Mouse (Mus musculus): Measurements from ENCODE around the gene Hnrnpll.

The Hnrnpll gene

GRCm38 (mm10) chr17:80061783-80062619 is at the start of gene Hnrnpll:
Gene Hnrnpll (minus strand): TSS chr17:80062334.
- peak; percentile 99 for DNase-seq (ENCODE audit: low spot score in 2 of 2)

DNA sequence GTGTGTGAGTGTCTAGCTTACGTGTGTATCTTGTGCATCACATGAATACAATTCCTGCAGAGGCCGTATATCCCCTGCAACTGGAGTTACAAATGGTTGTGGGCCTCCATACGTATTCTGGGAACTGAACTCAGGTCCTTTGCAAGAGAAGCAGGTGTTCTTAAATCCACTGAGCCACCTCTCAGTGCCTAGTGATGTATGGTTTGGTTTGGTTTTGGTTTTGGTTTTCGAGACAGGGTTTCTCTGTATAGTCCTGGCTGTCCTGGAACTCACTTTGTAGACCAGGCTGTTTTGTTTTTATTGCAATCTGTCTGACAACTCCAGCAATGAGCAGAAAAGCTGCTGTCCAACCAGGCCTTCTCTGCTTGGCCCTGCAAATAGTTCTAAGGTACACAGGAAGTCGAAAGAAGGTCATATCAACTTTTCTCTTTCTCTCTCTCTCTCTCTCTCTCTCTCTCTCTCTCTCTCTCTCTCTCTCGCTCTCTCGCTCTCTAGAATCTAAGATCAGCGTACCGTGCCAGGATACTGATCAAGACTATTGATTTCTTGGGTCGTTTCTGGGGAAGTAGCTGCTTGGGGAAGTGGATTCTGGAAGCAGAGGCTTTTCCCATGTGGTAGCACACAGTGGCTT is 43.3 kb upstream of the Hnrnpll start:
- DNase-seq (ENCODE audit: low spot score in 2 of 2): no peak

GRCm38 (mm10) chr17:80099823-80100222 is 37.7 kb upstream of the Hnrnpll start:
- peak in 1 of 2 experiments; percentile 17 for DNase-seq (ENCODE audit: low spot score in 2 of 2)

GRCm38 (mm10) chr17:80097221-80097620 is 35.1 kb upstream of the Hnrnpll start:
- DNase-seq (ENCODE audit: low spot score in 2 of 2): no peak

DNA sequence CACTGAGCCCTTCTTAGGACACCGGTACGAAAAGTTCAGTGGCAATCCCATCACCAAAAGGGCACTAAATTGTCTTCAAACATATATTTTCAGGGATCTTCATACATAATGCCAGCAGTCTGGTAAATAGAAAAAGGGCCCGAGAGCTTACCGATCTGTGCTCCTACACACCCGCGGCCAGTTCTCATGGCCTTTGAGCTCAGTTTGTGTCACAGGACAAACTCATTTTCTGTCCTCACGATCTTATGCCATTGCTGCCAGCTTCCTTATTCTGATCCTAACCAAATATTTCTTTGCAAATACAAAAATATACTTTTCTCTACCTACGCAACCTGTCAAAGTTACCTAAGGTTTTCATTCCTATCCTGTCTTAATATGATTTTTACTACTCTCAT is 34.6 kb upstream of the Hnrnpll start:
- DNase-seq (ENCODE audit: low spot score in 2 of 2): no peak

- peak; percentile 38 to 55 for DNase-seq (ENCODE audit: low spot score in 2 of 2)
Measured at GRCm38 (mm10) chr17:80096043-80096719, 34.0 kb upstream of the Hnrnpll start.

DNA sequence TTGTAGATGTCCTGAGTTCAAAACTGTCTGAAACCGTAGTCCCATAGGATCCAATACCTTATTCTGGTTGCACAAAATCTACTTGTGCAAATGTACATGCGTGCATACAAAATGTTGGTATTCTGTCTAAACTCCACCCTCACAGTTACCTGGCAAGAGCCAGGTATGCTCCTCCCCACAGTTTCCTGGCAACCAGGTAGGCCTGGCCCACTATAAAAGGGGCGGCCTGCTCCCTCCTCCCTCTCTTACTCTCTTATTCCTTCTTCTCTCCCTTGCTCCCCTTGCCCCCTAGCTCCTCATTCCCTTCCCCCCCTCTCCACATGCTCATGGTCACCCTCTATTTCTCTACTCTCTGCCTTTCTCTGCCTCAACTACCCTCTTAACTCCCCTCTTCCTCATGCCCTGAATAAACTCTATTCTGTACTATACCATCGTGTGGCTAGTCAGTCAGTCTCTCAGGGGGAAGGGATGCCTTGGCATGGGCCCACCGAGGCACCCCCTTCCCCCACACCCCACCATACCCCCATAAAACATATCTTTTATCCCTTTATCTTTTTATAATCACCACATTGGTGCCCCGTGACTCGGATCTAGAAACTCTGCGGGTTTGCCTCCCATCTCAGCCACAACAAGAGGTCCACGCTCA is 33.2 kb upstream of the Hnrnpll start:
- DNase-seq (ENCODE audit: low spot score in 2 of 2): no peak

GRCm38 (mm10) chr17:80091879-80092549 is 29.9 kb upstream of the Hnrnpll start:
- DNase-seq (ENCODE audit: low spot score in 2 of 2): no peak

DNA sequence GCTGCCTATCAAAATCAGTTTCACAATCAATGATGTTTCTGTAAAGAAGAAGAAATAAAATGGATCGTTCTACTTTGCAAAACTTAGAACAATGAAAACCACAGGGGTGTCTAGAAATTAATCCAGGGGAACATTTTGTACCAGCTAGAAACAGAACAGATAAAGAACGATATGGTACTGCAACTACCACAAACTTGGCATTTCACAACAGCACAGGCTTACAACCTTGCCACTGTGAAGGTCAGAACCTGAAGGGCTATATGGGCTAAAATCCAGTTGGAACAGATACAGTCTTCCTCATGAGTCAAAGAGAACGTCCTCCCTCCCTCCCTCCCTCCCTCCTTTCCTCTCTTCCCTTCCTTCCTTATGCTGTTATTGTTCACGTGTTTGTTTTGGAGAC is 28.4 kb upstream of the Hnrnpll start:
- no peak for DNase-seq (ENCODE audit: low spot score in 2 of 2)

DNA sequence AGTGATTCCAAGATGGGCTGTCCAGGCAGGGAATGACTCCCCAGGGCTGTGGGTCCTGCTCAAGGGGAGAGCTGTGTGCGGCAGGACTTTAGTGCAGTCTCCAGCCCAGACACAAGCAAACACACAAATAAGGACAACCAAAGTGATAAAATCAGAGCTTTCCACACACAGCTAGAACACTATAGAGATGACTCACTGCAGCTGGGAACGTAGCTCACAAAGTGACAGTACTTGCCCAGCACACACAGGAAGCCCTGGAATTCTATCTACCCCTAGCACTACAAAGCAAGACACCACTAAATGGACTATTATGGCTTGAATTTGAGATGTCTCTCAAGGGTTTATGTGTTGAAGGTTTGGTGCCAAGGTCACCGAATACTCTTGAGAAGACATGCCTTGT is 26.0 kb upstream of the Hnrnpll start:
- DNase-seq (ENCODE audit: low spot score in 2 of 2): no peak

DNA sequence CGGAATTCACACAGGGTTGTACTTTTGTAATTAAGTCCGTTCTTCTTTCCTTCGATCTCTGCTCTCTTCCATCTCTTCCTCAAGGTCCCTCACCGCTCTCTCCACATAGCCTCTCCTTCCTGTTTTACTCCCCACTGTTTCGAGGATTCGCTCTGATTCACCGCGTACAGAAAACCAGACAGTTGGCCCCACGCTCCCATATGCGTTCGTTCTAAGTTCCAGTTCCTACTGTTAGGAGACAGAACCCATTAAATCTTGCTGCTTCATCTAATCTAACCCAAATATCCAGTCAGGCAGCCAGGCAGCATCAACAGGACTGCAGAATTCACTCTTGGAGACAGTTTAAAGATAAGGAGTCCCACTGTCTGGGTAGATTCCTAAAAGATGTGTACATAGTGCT is 24.5 kb upstream of the Hnrnpll start:
- no peak for DNase-seq (ENCODE audit: low spot score in 2 of 2)

DNA sequence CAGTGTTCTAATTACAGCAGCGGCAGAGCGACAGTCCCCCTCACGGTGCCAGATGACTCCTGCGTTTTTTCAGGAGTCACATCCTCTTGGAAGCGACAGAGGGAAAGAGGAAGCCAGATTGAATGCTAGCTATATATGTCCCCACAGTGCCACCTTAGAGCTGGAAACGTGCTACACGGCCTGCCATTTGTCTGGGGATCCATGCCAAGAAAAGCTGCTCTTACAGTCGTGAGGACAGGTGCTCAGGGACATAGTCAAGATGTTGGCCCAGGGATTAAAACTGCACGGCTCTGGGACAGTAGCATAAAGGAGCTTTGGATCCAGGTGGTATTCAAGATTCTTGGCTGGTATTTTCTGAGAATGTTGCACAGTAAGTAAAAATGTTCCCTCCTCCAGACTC is 22.3 kb upstream of the Hnrnpll start:
- DNase-seq (ENCODE audit: low spot score in 2 of 2): peak; percentile 63 to 73

GRCm38 (mm10) chr17:80083223-80083622 is 21.1 kb upstream of the Hnrnpll start:
- DNase-seq (ENCODE audit: low spot score in 2 of 2): no peak

DNA sequence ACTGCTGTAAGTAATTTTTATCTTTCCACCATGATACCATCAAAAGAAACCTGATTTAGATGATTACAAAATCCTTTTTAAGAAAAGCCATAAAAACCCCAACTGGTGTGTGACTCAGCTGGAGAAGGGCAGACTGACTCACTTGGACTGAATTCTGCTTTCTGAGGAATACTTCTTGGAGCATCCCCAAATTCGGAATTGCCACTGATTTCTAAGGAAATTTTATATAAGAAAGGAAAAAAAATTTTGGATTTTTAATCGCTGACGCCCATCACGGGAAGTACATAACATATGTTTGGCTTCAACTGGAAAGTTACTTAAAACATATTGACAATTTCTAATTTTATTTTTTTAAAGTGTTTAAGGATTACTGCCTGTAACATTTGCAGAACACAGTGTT is 16.6 kb upstream of the Hnrnpll start:
- peak; percentile 45 to 49 for DNase-seq (ENCODE audit: low spot score in 2 of 2)

GRCm38 (mm10) chr17:80067257-80067656 is 5.1 kb upstream of the Hnrnpll start:
- no peak for DNase-seq (ENCODE audit: low spot score in 2 of 2)

GRCm38 (mm10) chr17:80063840-80064495 is 1.8 kb upstream of the Hnrnpll start:
- DNase-seq (ENCODE audit: low spot score in 2 of 2): no peak

- DNase-seq (ENCODE audit: low spot score in 2 of 2): no peak
Measured at GRCm38 (mm10) chr17:80063386-80063785, 1.3 kb upstream of the Hnrnpll start.

DNA sequence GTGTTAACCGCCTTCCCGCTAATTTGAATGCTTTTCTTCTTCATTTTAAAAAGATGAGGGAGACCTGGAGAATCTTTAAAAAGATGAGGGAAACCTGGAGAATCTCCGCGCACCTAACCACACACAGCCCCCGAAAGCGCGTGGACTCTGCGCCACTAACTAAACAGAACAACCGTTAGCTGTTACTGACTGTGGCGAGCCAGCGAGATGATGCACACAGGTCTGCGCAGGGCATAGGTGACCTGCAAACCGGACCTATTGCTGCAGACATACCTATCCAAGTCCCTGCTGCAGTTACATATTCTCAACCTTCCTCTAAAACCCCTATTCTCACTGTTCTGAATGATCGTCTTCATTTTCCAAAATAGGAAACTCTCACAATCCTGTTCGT is 481 bp upstream of the Hnrnpll start:
- DNase-seq (ENCODE audit: low spot score in 2 of 2): no peak

DNA sequence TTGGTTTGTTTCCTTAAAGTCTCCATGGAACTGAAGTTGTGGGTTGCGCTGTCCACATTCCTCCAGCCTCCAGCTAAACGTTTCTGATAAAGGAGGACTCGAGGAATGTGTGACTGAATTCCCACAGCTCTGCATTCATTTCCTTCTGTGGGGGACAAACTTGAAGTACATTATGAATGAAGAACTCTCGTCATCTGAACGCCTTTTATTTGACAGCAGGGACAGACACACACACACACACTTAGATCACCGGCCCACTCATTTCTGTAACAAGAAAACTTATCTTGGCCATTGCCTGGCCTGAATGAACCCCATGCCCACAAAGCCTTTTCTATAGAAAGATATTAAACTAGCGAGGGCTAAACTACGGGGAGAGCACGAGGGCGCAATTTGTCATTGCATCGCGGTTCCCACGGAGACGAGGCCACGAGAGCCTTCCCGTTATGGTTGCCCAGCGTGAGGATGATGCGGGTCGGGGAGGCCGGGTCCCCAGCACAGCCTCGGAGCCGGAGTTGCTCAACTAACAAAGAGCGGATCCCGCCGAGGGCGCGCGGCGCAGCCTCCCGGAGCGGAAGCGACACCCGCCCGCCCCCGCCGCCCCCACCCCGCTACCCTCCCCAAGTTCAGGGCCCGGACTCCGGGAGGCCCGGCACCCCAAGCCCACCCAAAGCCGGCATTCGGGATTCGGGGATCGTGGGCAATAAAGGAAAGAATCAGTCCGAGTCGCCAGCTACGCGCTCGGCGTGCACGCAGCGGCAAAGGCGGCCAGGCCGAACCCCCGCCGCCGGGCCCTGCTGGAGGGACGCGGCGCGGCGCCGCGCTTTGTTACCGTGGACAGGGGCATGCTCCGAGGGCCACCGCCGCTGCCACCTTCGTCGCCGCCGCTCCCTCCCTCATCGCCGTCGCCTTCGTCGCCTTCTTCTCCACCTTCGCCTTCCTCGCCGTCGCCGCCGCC is 1.0 kb downstream of the Hnrnpll start:
- DNase-seq (ENCODE audit: low spot score in 2 of 2): peak; percentile 45 to 50

DNA sequence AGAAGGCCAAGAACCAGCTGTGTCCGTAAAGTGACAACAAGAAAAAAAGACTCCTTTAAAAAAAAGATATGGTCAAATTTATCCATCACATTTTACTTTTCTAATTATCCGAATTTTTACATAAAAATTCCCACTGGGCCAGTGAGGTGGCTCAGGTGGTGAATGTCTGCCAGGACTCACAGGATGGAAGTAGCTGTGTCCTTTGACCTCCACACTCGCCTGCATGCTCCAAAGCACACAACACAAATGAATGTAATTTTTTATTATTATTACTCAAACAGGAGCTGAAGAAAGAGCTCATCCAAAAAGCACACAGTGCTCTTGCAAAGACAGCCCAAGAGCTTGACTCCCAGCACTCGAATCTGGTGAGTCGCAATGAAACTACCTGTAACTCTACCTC is 2.0 kb downstream of the Hnrnpll start:
- DNase-seq (ENCODE audit: low spot score in 2 of 2): no peak

All from right cerebral cortex, adult 2 months (tissue).